Mouse (Mus musculus): ENCODE data around the gene Rnf216.

Gene Rnf216

GRCm38 (mm10) chr5:143101626-143102025 is 11.2 kb downstream of the Rnf216 start:
- no peak for DNase-seq (ENCODE audit: low spot score)

GRCm38 (mm10) chr5:143095256-143095655 is 17.5 kb downstream of the Rnf216 start:
- no peak for DNase-seq (ENCODE audit: low spot score)

- DNase-seq (ENCODE audit: low spot score): no peak
Observed at GRCm38 (mm10) chr5:143092891-143093290, 19.9 kb downstream of the Rnf216 start.

- DNase-seq (ENCODE audit: low spot score): peak; percentile 60
Observed at GRCm38 (mm10) chr5:143084898-143085297, 27.9 kb downstream of the Rnf216 start.

GRCm38 (mm10) chr5:143079806-143080205 is 33.0 kb downstream of the Rnf216 start:
- DNase-seq (ENCODE audit: low spot score): no peak

- no peak for DNase-seq (ENCODE audit: low spot score)
Observed at GRCm38 (mm10) chr5:143076603-143077143, 36.1 kb downstream of the Rnf216 start.

GRCm38 (mm10) chr5:143075987-143076386 is 36.8 kb downstream of the Rnf216 start:
- DNase-seq (ENCODE audit: low spot score): no peak

GRCm38 (mm10) chr5:143069048-143069447 is 43.7 kb downstream of the Rnf216 start:
- no peak for DNase-seq (ENCODE audit: low spot score)

- DNase-seq (ENCODE audit: low spot score): no peak
Observed at GRCm38 (mm10) chr5:143068382-143068781, 44.4 kb downstream of the Rnf216 start.

GRCm38 (mm10) chr5:143066551-143066958 is 46.2 kb downstream of the Rnf216 start:
- DNase-seq (ENCODE audit: low spot score): peak; percentile 89

GRCm38 (mm10) chr5:143066096-143066495 is 46.7 kb downstream of the Rnf216 start:
- no peak for DNase-seq (ENCODE audit: low spot score)

GRCm38 (mm10) chr5:143065230-143065629 is 47.6 kb downstream of the Rnf216 start:
- DNase-seq (ENCODE audit: low spot score): no peak

- DNase-seq (ENCODE audit: low spot score): no peak
Observed at GRCm38 (mm10) chr5:143062251-143062650, 50.5 kb downstream of the Rnf216 start.

- DNase-seq (ENCODE audit: low spot score): no peak
Observed at GRCm38 (mm10) chr5:143061511-143061910, 51.3 kb downstream of the Rnf216 start.

GRCm38 (mm10) chr5:143060774-143061385 is 51.9 kb downstream of the Rnf216 start:
- no peak for DNase-seq (ENCODE audit: low spot score)

- DNase-seq (ENCODE audit: low spot score): no peak
Observed at GRCm38 (mm10) chr5:143059958-143060357, 52.8 kb downstream of the Rnf216 start.

- DNase-seq (ENCODE audit: low spot score): no peak
Observed at GRCm38 (mm10) chr5:143059182-143059581, 53.6 kb downstream of the Rnf216 start.

GRCm38 (mm10) chr5:143058675-143059074 is 54.1 kb downstream of the Rnf216 start:
- no peak for DNase-seq (ENCODE audit: low spot score)

GRCm38 (mm10) chr5:143058208-143058607 is 54.6 kb downstream of the Rnf216 start:
- DNase-seq (ENCODE audit: low spot score): no peak

- DNase-seq (ENCODE audit: low spot score): no peak
Observed at GRCm38 (mm10) chr5:143057753-143058152, 55.0 kb downstream of the Rnf216 start.

- no peak for DNase-seq (ENCODE audit: low spot score)
Observed at GRCm38 (mm10) chr5:143056191-143056880, 56.5 kb downstream of the Rnf216 start.

- no peak for DNase-seq (ENCODE audit: low spot score)
Observed at GRCm38 (mm10) chr5:143055501-143056125, 57.2 kb downstream of the Rnf216 start.

- no peak for DNase-seq (ENCODE audit: low spot score)
Observed at GRCm38 (mm10) chr5:143054703-143055102, 58.1 kb downstream of the Rnf216 start.

All from retina, embryonic 14.5 days (tissue).